Mouse (Mus musculus) central nervous system, embryonic 14 days (tissue): ENCODE measurements around the gene Sel1l3. TPM values are rescaled to one million over a fixed set of nuclear protein-coding genes. Genes with fewer than 3 reads are reported as not detected.

Experiments used
- polyA plus RNA-seq: library from polyadenylated mRNA; depleted of rRNA; stranded (reverse); fragments of >200 nt; gene quantifications from 2 replicates; pipeline ENCODE4 v1.2.3, GENCODE M21; 2012; rRNA removed

The Sel1l3 gene
- 12.9 and 18.2 TPM in 2 replicates for polyA plus RNA-seq

GRCm38 (mm10) chr5:53213711-53214352 lies at the start of gene Sel1l3:
Gene Sel1l3 (minus strand): TSS chr5:53213927.

Other genes starting within 250 kb of the Sel1l3 start
- gene Slc34a2, start 175.8 kb downstream of the Sel1l3 start, polyA plus RNA-seq: 0.01 and 0.05 TPM in 2 replicates
- 42.8 and 45.2 TPM in 2 replicates for gene Smim20, start 53.2 kb upstream of the Sel1l3 start, polyA plus RNA-seq